Mouse (Mus musculus) kidney, postnatal 14 days (tissue): Measurements from ENCODE around the gene Gse1.
A peak's percentile ranks its signal among the peaks of the same experiment; 100 is the strongest.
"Not testable (repeated sequence)": the region's sequence is repeated elsewhere in the genome, so short reads cannot be mapped to it uniquely, and the experiment has no call there.

Source experiments
- DNase-seq: peaks from one replicate; pipeline ENCODE4 v3.0.0; 2022; ENCODE audit warnings: mixed read lengths

Gse1 gene

DNA sequence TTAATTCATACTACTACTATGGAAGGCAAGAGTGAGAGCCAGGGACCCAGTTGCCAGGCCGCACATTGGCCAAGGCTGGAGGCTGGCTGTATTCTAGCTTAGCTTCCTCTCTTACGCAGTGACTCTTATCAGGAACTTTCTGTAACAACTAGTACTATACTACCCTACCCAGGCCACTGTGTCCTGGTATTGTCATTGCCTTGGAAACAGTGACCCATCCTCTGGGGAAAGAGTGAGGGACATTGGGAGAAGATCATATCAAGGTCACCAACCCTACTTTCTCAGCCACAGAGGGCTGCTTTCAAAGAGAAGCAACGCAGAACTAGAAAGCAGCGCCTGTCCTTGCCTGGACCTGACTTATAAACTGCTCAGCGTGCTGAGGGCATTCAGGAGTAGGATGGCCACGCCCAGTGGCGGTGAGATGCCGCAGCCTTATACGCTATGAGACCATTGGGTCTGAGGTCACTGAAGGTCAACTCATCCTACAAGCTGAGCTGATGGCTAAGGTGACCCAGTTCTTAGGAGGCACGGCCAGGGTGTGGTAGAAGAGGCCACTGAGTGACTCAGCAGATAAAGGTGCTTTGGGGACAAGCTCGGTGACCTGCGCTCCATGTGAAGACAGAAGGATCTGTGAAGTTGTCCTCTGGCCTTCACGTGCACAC lies 100.2 kb downstream of the Gse1 start:
- DNase-seq = no peak

DNA sequence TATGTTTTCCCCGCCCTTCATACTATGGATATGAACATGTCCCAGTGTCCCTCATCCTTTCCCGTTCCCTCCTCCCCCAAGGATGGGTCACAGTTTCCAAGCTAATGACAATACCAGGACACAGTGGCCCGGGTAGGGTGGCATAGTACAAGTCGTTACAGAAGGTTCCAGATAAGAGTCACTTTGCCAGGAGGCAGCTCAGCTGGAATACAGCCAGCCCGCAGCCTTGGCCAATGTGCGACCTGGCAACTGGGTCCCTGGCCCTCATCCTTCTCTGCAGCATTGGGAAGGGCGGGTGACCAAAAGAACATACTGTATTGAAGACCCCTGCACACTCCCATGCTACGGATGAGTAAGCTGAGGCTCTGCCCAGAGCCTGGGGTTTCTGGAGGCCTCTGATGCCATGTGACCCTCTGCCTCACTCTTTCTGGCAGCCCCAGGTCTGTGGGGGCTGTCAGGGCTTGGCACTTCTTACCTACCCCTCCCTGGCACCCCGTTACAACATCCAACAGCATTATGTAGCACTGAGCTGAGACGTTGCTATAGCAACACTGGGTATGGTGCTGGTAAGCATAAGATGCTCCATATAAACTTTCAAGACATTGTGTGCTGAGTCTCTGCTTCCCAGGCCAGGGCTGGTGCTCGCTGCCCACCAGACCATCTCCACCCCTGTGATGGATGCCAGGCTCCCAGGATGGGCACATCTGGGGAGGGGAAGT lies 100.9 kb downstream of the Gse1 start:
- no peak for DNase-seq

DNA sequence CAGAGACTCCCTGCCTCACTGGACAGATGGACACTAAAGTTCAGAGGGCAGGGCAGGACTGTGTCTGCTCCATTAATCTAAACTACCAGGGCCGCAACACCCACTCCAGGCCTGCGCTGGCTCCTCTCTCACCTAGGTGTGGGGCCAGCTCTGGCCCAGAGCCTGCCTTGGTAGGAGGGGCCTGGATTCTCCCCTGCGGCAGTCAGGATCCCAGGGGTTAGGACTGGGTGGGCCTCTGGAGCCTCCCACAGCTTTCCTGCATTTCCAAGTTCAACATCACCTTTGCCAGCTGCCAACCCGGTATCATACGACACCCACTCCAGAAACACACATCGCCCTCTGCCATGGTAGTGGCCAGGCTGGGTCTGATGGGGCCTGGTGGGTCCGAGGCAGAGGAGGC lies 102.8 kb downstream of the Gse1 start:
- DNase-seq = no peak

DNA sequence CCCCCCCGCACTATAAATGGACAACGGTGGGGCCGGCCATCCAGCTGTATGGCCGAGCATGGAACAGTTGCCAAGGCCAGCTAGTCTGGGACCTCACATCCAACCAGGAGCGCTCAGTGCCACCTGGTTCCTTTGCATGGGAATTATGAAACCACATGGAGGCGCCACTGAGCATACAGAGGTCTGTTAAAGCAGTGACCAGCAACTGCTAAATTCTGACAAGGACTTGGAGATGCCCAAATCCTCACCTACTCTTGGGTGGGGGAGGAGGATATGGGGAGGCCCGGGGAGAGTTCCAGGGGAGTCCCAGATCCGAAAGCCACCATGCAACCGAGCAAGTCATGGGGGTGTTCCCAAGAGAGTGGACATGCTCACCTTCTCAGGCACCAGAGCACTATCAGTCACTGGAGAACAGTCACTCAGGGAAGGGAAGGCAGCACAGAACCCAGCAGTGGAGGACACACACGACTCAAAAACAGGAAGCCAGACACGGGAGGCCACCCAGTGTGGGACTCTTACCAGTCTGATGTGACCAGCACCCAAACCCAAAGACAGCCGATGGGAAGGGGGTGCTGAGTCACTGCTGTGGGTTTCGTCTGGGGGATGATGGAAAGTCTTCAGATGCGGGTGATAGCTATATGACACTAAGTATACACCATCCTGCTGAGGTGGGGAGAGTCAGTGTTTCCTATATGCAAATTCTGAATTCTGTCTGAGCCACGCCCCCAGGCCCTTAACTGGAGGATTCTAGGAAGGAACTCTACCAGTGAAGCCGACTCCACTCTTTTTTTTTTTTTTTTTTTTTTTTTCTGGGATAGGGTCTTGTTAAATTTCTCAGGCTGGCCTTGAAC lies 104.3 kb downstream of the Gse1 start:
- no peak for DNase-seq

DNA sequence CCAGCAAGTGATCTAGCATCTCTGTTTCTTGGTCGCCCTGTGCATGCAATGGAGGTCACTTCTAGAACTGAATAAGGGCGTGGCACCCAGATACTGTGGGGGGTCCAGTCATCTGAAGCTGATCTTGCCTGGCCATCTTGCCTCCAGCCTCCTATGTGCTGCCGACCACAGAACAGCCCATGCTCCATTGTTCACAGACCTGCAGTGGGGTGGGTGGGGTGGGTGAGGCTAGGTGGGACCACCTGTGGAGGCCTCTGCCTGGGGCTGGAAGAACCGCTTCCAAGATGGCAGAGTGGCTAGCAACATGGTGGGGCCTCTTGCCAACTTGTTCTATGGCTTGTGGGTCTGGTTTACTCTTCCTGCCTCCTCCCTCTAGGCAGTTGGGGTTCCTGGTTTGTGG lies 105.4 kb downstream of the Gse1 start:
- no peak for DNase-seq

DNA sequence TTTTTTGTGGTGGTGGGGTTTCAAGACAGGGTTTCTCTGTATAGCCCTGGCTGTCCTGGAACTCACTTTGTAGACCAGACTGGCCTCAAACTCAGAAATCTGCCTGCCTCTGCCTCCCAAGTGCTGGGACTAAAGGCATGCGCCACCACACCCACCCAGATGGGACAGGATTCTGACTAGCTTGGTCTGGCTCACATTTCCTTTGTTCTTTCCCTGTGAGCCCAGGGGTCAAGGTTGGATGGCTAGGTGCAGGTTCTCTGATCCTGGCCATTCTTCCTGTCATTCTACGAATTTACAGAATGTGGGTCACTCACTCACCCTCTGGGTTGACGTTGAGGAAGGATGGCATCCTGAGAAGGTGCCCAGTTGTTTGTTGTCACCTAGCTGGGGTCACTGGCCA lies 106.0 kb downstream of the Gse1 start:
- DNase-seq = not testable (repeated sequence)

DNA sequence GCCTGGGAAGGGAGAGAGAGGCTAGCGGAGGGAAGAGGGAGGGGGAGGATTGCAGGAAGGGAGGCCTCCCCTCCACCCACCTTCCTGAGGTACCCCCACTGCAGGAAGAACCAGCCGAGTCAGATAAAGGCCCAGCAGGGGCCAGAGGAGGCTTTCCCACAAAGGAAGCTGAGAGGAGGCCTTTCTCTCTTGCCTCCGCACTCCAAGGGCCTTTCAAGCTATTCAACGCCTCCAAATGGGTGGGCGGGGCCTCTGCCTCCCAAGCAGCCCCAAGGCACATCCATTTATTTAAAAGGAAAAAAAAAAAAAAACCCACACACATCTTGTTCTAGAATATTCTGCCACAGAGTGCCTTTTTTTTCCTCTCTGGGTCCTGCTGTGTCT lies 106.6 kb downstream of the Gse1 start:
- peak; percentile 59 for DNase-seq

DNA sequence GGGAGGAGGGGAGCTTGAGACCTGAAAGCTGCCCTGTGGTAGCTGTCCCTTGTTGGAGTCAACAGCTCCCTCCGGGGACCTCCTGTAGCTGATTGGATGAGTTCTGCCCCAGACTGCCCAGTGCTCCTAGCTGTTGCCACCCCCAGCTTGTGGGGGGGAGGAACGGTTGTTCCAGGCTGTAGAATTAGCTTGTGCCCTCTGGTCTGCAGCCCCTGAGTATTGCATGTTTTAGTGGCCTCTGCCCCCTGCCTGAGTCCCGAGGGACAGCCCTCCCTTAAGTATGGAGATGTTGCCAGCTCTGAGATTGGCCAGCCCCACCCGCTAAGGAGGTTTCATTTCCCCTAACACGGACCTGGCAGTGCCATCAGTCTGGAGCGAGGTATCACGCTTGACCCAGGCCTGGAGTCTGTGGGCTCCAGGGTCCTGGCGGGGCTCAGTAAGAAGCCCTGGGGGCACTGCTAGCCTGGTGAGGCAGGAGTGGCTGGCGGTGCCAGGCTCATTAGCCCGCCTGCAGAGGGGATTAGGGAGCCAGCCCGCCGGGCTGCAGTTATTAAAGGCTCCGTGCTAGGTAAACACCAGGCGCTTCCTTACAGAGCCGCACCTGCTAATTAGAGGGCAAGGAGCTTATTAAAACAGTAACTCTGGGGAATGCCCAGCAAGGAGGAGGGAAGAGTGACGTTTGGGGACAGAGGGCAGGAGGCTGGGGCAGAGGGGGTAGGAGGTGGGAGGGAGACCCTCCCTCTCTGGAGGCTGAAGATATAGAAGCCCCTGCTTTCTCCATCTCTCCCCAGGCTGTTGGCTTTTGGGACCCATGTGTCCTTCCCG lies 107.2 kb downstream of the Gse1 start:
- peak; percentile 35 for DNase-seq

DNA sequence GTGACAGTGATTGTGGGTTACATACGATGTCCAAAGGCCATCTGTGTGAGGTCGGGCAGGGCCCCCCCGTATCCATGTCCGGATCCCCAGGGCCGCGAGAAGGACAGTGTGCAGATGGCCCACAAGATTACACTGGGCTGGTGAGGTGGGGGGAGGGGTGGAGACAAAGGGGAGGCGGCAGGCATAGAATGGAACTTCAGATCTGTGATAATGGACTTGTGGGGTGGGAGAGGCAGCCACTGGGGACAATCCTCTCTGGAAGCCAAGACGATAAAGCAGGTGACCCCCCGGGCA lies 107.8 kb downstream of the Gse1 start:
- no peak for DNase-seq

DNA sequence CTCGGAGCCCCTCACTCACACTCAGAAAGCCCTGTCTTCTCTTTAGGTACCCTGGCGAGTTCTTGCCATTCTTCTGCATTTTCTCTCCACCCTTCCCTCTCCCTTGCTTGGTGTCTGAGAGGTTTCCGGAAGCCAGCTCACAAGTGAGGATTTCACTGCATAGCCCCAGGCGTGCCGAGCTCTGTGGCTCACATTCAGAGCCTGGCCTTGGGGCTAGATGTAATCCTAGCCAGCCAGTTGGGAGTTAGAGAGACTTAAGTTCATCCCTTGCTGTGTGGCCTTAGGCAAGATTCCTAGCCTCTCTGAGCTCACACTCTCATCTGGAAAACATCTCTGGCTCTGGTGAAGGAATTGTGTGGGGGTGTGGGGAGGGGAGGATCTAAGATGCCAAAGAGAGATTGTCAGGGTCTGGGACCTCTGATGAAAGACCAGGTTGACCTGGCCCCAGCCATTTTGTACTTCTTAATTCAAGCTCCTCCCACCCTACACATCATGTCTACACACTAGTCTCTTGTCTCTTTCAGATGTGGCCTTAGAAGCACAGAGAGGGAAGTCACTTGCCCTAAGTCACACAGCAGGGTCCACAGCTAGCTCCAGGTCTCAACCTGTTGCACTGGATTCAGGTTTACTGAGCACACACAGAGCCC lies 108.8 kb downstream of the Gse1 start:
- no peak for DNase-seq

DNA sequence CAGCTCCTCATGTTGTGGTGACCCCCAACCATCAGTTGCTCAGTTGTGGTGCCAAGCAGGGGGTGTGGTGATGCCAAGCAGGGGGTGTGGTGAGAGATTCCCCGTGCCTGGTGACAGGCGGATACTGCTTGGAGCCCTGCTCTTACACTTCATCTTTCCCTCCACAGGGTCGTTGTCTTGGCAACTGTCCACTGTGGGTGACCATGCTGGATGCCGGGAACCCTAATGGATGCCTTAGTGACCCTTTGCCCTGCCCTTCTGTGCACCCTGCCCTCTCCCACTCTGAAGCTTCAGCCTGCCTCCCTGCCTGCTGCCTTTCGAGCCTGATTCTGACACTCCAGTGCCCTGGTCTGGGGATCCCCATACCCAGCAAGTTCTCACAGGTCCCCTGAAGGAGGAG lies 109.4 kb downstream of the Gse1 start:
- DNase-seq = no peak

DNA sequence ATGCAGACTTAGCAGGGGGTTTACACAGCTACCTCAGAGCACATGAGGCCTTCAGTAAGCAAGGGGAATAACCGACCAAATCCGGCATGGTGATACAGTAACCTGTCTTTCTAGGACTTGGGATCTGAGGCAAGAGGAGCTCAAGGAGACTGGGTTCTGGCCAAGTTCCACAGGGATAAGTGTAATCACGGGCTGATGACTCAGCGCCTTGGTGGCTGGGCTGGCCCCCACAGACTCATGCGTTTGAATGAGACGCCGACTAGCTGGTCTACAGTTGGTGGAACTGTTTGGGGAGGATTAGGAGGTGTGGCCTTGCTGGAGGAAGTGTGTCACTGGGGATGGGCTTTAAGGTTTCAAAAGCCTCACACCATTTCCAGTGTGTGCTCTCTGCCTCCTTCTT lies 110.4 kb downstream of the Gse1 start:
- DNase-seq = no peak

DNA sequence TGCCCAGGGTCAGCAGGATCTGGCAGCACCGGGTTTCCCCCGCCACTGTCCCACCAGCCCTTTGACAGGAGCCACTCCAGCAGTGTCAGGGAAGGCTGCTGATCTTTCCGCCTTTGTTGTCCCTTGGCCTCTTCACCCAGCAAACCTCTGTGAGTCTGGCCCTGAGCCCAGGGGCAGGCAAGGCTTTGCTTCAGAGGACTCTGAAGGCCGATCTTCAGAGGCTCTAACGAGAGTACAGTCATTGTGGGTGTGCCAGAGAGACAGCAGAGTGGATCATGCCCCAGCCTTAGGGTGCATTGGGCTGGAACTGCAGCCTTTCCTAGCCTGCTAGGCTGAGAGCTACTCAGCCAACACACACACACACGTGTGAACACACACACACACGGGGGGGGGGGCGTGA lies 111.5 kb downstream of the Gse1 start:
- peak; percentile 86 for DNase-seq

DNA sequence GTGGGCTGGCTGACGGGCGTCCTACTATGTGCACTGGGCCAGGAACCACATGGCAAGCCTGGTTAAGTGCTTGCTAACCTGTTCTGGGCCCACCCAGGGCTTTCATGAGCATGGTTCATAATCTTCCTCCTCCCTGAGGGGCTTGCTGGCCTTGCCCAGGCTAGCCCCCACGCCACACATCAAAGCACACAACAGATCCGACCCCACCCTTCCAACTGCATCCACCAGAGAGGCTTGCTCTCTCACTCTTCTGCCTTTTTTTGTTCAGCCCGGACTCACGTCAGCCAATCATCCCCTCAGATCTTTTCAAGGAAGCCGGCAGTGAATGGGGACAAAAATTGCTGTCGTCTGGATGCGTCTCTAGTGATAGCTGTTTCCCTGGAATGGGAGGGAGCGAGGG lies 112.9 kb downstream of the Gse1 start:
- DNase-seq = no peak

DNA sequence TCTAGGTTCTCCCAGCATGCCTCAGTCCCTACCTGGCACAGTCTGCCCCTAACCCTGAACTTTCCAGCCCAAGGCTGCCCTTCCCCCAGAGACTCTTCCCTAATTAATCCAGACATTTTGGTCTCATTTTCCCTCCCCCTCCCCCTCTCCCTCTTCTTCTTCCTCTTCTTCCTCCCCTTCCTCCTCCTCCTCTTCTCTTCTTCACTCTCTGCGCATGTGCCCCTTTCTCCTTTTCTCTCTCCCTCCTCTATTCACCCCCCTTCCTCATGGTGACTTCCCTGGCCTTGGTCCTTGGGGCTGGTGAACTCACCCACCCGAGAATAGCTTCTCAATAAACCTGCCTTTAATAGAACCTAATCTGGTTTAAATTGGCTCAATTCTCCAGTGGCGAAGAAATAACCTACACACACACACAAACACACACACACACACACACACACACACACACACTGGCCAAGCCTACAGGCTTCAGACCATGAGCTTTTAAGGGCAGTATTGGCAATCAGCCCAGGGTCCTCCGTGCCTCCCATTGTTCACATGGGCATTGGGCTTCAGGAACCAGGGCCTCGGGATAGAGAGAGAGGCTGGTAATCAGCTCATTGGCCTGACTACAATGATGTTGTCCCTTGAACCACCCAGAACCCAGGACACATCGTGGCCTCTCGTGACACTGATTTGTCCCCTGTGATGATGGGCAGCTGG lies 114.7 kb downstream of the Gse1 start:
- DNase-seq = no peak

DNA sequence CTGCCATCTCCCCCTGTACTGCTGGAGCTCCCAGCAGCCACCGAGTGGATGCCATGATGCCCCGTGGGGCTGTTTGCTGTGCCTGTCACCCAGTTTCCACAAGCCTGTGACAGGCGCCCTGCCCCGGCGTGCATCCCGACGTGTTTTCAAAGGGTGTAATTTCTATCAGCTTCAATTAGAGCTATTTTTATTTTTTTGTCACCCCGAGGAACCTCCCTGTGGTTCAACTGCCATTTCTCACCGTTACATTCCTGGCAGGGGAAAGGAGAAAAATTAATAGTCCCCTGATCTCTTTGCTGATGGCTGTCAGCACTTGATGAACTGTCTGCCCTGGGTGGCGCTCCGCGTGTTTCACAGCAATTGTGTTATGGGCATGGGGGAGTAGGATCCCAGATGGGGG lies 115.3 kb downstream of the Gse1 start:
- DNase-seq = no peak

DNA sequence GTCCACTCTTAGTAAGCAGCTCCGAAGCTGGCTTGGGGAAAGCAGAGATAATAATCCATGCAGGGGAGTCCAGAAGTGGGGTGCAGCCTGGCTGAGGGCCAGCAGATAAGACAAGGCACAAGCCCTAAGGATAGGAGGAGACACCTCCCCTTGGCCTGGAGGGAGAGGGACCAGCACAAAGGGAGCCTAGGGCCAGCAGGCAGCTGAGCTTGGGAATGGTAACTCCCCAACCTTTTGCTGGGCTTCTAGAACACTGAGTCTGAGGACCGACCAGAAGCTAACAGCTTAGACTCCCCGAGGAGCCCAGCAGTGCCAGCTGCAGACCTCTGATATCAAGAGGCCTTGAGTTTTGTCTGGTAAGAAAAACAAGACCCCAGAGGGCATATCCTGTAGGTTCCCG lies 115.9 kb downstream of the Gse1 start:
- DNase-seq = no peak

DNA sequence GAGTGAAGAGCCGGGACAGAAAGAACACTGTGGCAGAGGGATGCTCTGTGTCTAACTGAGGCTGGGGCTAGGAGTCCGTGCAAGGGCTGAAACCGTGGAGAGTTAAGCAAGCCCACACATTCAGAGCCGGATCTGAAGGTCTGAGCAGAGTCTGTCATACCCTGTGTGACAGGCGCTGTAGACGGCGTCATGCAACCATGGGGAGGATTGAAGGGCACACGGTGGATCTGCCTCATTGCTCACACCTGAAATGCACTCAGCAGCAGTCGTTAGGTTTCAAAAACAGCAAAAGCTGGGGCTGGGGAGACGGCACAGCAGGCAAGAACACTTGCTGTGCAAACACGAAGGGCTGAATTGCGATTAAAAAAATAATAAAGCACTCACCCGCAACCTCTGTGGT lies 116.3 kb downstream of the Gse1 start:
- no peak for DNase-seq

DNA sequence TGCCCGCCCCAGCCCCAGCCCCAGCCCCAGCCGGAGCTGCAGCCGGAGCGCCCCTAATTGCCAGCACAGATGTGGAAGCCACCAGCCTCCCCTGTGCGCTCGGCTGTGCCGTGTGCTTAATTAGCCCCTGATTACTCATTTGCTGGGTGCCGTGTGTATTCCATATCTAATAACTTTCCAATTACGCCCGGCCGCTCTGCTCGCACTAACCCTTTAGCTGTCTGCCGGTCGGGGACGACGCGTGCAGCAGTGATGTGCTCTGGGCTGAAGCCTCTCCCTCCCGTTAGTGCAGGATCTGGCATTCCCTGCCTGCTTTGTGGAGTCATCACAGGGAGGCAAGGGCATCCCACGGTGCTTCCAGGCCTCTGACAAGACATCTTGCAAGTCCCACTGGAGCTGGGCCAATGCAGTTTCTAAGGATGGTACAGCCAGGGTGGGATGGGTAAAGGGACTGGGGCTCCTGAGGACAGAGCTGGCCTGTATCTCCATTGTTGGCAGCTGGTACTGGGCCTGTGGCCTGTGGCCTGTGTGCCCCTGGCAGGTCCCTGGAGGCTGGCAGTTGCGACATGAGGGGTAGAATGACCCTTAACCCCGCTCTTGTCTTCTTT lies 119.6 kb downstream of the Gse1 start:
- no peak for DNase-seq

DNA sequence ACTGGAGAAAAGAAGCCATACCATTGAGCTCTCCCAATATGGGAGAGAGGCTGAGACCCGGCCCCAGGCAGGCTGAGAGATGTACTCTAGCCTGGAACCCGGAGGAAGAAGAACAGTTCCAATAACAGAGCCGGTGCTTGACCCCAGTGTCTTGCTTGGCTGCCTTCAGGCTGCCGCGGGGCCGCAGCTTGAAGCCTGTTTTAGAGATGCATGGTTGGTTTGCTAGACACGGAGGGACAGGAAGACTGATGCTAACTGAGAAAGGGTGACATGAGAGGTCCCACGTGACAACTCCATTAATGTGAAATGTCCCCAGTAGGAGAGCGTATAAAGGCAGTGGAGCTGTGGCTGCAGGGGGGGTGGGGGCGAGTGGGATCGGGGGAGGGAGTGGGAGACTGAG lies 120.7 kb downstream of the Gse1 start:
- peak; percentile 33 for DNase-seq

DNA sequence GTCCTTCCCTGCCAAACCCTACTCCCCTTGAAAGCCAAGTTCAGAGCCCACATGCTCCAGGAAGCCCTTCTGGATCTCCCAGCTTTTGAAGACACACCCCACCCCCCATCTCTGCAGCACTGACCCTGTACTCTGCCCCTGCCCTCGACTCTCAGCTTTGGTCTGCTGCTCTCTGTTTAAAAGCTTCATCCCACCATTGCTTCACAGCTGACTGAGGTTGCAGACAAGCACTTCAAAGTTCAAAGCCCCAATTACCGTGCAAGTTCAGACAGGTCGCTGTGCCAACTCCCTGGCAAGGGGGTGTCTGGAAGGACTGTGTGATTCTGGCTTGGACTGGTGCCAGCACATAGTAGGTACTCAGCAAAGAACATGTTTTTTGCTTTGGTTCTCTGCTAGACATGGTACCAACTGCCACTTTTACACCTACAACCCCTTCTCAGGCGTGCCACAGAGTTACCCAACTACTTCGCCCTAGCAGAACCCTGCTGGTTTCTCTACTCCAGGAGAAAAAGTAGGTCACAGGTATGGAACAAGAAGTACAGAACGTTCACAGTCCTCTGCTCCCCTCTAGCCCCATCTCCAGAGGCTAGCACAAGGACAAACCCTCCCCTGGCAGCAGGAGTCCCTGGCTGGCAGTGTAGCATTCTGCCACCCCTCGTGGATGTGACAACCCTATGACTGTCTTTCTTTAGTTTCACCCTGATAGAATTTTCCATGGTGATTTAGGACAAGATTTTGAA lies 123.2 kb downstream of the Gse1 start:
- DNase-seq = peak; percentile 63
